12 mouse cellular contexts compared by ENCODE assay signal in the genomic region with DNA sequence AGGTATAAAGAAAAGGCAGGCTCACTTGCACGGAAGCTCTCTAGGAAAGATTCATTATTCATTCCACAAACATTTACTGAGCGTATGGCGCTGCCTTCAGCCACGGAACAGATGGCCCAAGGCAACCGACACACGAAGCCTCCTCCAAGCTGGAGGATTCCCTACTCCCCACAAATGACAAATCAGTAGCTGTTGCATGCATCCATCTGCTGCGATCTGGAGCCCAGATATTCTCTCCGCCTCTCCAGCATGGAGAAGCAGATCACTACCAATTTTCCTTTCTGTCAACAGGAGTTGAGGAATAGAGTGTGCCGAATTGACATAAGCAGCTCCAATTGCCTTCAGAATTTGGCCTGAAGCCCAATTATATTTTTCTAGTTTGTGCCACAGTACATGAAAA.
A peak's percentile ranks its signal among the peaks of the same experiment; 100 is the strongest.
DNase-seq lines count a peak whose midpoint lies in the region; ATAC-seq and TF ChIP-seq lines count a peak whose summit lies in the region.
"Had no signal": no experiment of that assay in that cellular context is flagged by ENCODE, and none has a peak within 500 bp of the region (broad histone marks: within the 10 kb centered on the region; RNA-seq: fewer than 3 reads in every experiment).

No protein-coding gene starts in this region.

- H3K36me3 ChIP-seq in lung, embryonic 16.5 days (ENCODE audit: control insufficient read depth, insufficient read depth, low read length) = no peaks in the 10 kb centered on the region
- H3K36me3 ChIP-seq in forebrain, postnatal 0 days (ENCODE audit: insufficient read depth) = no peaks in the 10 kb centered on the region
- H3K36me3 ChIP-seq: stomach, embryonic 15.5 days had no signal

- no peaks in the 10 kb centered on the region for H3K9me3 ChIP-seq in lung, embryonic 16.5 days (ENCODE audit: control insufficient read depth, low read length)
- no peaks in the 10 kb centered on the region for H3K9me3 ChIP-seq in forebrain, postnatal 0 days (ENCODE audit: low read length)
- H3K9me3 ChIP-seq: stomach, embryonic 15.5 days had no signal

- no peak for DNase-seq in lung, postnatal 25 days (ENCODE audit: low spot score)
- peak; percentile 91 for DNase-seq in forebrain, postnatal 0 days
- DNase-seq in layer of hippocampus, postnatal 14 days (ENCODE audit: low spot score in 2 of 2) = peak; percentile 66 to 94
- peak; percentile 77 to 85 for DNase-seq in right cerebral cortex, postnatal 36 days (ENCODE audit: low spot score in 2 of 2)
- no peak for DNase-seq in adrenal gland, adult (ENCODE audit: inconsistent age in 2 of 2, low spot score in 1 of 2)
- no peak for DNase-seq in T-cell, adult 2 months (ENCODE audit: low spot score)
- no peak for DNase-seq in lung, postnatal 4 days
- DNase-seq: kidney, adult 18-20 months had no signal

- 52% methylated on average over 9 of the region's 9 CpGs for WGBS in lung, embryonic 16.5 days
- WGBS in forebrain, postnatal 0 days = 50% methylated on average over 9 of the region's 9 CpGs

- no peaks in the 10 kb centered on the region for H3K4me1 ChIP-seq in lung, embryonic 16.5 days (replicated peaks; ENCODE audit: control insufficient read depth, insufficient read depth, low read length)
- 0 out of 2 replicates have a peak, but pooled peaks cover 3% of the 10 kb centered on the region for H3K4me1 ChIP-seq in forebrain, postnatal 0 days (ENCODE audit: insufficient read depth)
- H3K4me1 ChIP-seq: stomach, embryonic 15.5 days had no signal

- H3K4me3 ChIP-seq in lung, embryonic 16.5 days (ENCODE audit: low read length) = no peak overlapping the region
- H3K4me3 ChIP-seq in forebrain, postnatal 0 days (ENCODE audit: low read depth, low read length) = no peak overlapping the region
- H3K4me3 ChIP-seq: stomach, embryonic 15.5 days had no signal

- no peaks in the 10 kb centered on the region for H3K27me3 ChIP-seq in lung, embryonic 16.5 days (ENCODE audit: control insufficient read depth, insufficient read depth, low read depth, low read length)
- no peaks in the 10 kb centered on the region for H3K27me3 ChIP-seq in forebrain, postnatal 0 days (ENCODE audit: insufficient read depth, low read length)
- H3K27me3 ChIP-seq: CH12.LX; stomach, embryonic 15.5 days had no signal

- no peak overlapping the region for H3K9ac ChIP-seq in lung, embryonic 16.5 days (ENCODE audit: low read length)
- no peak overlapping the region for H3K9ac ChIP-seq in forebrain, postnatal 0 days
- H3K9ac ChIP-seq: stomach, embryonic 15.5 days had no signal

- ATAC-seq in lung, embryonic 16.5 days (ENCODE audit: low read depth) = peak; percentile 45; the same call in 1 of the 2 replicates
- ATAC-seq in forebrain, postnatal 0 days = peak; percentile 97

- H3K4me2 ChIP-seq in lung, embryonic 16.5 days (ENCODE audit: low read depth, low read length) = no peak overlapping the region
- no peak overlapping the region for H3K4me2 ChIP-seq in forebrain, postnatal 0 days (ENCODE audit: low read depth)
- H3K4me2 ChIP-seq: heart, embryonic 11.5 days; stomach, embryonic 15.5 days had no signal

- no peak overlapping the region for H3K27ac ChIP-seq in lung, embryonic 16.5 days (ENCODE audit: low read length)
- H3K27ac ChIP-seq in forebrain, postnatal 0 days (ENCODE audit: low read depth, low read length) = no peak overlapping the region
- H3K27ac ChIP-seq: stomach, embryonic 15.5 days had no signal

- TF ChIP-seq CTCF in forebrain, postnatal 0 days (IDR thresholded peaks at IDR 0.05; ENCODE audit: low read depth) = no peak; the same call in 1 of the 2 replicates

Comparison
In these comparisons a context has a peak if more than half of its experiments do, and no peak if none do; other contexts are left out.
1. DNase-seq: peak in forebrain, postnatal 0 days (single experiment), layer of hippocampus, postnatal 14 days (2 of 2) and right cerebral cortex, postnatal 36 days (2 of 2); none in lung, postnatal 25 days (single experiment), adrenal gland, adult (0 of 2), T-cell, adult 2 months (single experiment) and lung, postnatal 4 days (0 of 2).